Mouse (Mus musculus) bone marrow macrophage, adult 2 months (primary cell): ENCODE measurements at regions not wholly inside any gene's neighbourhood (a gene's known extent, or its start where the extent isn't known, plus 50 kb on each side); places are given as distances from the start of the nearest gene placed in this dataset.

Source experiments
- CTCF ChIP-seq: IDR thresholded peaks from 2 replicates; pipeline ENCODE4 v1.5.1; 2012; ENCODE audit warnings: low read depth, mild to moderate bottlenecking, low read length, moderate library complexity
- POLR2A ChIP-seq: IDR thresholded peaks from 2 replicates; pipeline ENCODE4 v1.6.1; 2012; ENCODE audit warnings: mild to moderate bottlenecking, low read depth, low read length, borderline replicate concordance

DNA sequence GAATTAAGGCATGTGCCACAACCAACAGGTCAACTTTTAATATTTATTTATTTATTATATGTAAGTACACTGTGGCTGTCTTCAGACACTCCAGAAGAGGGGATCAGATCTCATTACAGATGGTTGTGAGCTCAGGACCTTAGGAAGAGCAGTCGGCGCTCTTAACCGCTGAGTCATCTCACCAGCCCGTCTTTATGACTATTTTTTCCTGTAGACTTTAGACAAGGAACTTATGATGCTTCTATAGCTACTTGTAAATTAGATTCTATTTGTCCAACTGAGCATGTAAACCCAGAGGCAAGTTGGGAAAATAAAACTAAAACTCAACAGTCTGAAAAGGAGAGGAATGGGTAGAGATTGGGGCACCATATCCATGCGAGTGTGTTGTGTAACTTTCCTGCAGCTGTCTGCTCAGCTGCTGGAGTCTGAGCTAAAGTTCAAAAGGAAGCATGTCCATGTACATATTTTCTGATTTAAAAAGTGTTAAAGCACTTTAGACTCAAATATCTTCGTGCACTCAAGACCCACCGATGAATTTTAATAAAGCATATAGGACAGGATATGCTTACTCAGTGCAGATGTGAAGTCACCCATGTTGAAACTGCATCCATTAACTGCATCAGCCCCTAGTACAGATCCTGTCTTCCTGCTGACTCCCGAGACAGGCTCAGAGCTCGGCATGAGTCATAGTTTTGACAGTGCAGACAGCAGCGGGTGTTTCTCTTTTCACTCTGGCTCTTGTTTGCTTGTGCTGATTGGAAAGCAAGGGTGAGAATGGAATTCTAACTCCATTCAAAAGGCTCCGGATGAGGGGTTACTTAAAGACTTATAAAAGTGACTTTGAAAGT is 111.6 kb upstream of the Usp9x start:
- no peak for TF ChIP-seq CTCF
- no peak for TF ChIP-seq POLR2A
